Mouse (Mus musculus): Measurements from ENCODE around the gene Mgp. TPM values are rescaled to one million over a fixed set of nuclear protein-coding genes. Genes with fewer than 3 reads are reported as not detected.
A peak's percentile ranks its signal among the peaks of the same experiment; 100 is the strongest.

Mgp gene
- polyA plus RNA-seq, 1 experiment: not detected

DNA sequence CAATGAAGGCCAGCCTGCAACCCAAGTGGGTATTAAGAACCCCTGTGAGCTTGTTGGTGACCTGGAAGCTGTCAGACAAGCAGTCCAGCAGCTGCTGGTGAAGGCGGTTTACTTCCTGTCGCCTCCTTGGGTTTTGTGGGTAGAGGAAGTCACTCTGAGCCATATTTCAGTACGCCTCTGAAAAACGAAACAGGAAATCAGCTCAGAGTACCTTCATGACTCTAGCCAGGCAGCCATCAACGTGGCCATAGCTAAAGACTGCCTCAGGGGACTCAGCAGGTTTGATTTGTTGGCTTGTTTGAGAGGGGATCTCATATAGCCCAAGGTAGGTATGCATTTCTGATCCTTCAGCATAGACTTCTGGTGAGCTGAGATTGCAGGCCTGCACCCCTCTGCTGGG is 43.9 kb downstream of the Mgp start:
- no peak for TF ChIP-seq CTCF (IDR thresholded peaks at IDR 0.05; ENCODE audit: insufficient read depth, low read depth, low read length)
- TF ChIP-seq POLR2A (IDR thresholded peaks at IDR 0.05; ENCODE audit: insufficient read depth, low read depth, low read length): no peak
- H3K4me3 ChIP-seq (ENCODE audit: insufficient read depth, low read depth, low read length): no peak overlapping the region
- H3K27ac ChIP-seq (ENCODE audit: insufficient read depth, low read depth, low read length): no peak overlapping the region
- 0 out of 2 replicates have a peak, but pooled peaks cover under 1% of the 10 kb centered on the region for H3K4me1 ChIP-seq (ENCODE audit: control insufficient read depth, insufficient read depth, low read length)
- 82% methylated on average over 5 of the region's 5 CpGs for WGBS

GRCm38 (mm10) chr6:136828681-136829080 is 46.9 kb downstream of the Mgp start:
- H3K27ac ChIP-seq (ENCODE audit: insufficient read depth, low read depth, low read length): 0 out of 2 replicates have a peak overlapping the region, but pooled peaks have one; percentile 88

GRCm38 (mm10) chr6:136827881-136828561 is 47.6 kb downstream of the Mgp start, which contains the start of gene Wbp11:
TSS of gene Wbp11 (minus strand) at chr6:136828233.
- Histone ChIP-seq H3K4me1 (ENCODE audit: control insufficient read depth, insufficient read depth, low read length) (no peaks in the 10 kb centered on the region), H3K27ac (ENCODE audit: insufficient read depth, low read depth, low read length) (peak within 1 kb of the TSS; percentile 88), H3K4me3 (ENCODE audit: insufficient read depth, low read depth, low read length) (peak within 1 kb of the TSS; percentile 84)
- under 1% methylated on average over 45 of the region's 45 CpGs for WGBS
- TF ChIP-seq POLR2A (IDR thresholded peaks at IDR 0.05; ENCODE audit: insufficient read depth, low read depth, low read length) (peak; percentile 56), CTCF (IDR thresholded peaks at IDR 0.05; ENCODE audit: insufficient read depth, low read depth, low read length) (no peak)

More at GRCm38 (mm10) chr6:136828681-136829080, 46.9 kb downstream of the Mgp start:
- H3K4me3 ChIP-seq (ENCODE audit: insufficient read depth, low read depth, low read length): no peak overlapping the region
- no peaks in the 10 kb centered on the region for H3K4me1 ChIP-seq (ENCODE audit: control insufficient read depth, insufficient read depth, low read length)
- TF ChIP-seq POLR2A (IDR thresholded peaks at IDR 0.05; ENCODE audit: insufficient read depth, low read depth, low read length) (no peak), CTCF (IDR thresholded peaks at IDR 0.05; ENCODE audit: insufficient read depth, low read depth, low read length) (no peak)
- 32% methylated on average over 4 of the region's 4 CpGs for WGBS

GRCm38 (mm10) chr6:136827516-136827880 is 48.1 kb downstream of the Mgp start, which contains the start of gene BC049715:
TSS of gene BC049715 (plus strand) at chr6:136827626.
- Histone ChIP-seq H3K4me1 (ENCODE audit: control insufficient read depth, insufficient read depth, low read length) (no peaks in the 10 kb centered on the region), H3K4me3 (ENCODE audit: insufficient read depth, low read depth, low read length) (peak within 1 kb of the TSS; percentile 84), H3K27ac (ENCODE audit: insufficient read depth, low read depth, low read length) (peak within 1 kb of the TSS; percentile 88)
- no peak for TF ChIP-seq POLR2A (IDR thresholded peaks at IDR 0.05; ENCODE audit: insufficient read depth, low read depth, low read length)
- no peak for TF ChIP-seq CTCF (IDR thresholded peaks at IDR 0.05; ENCODE audit: insufficient read depth, low read depth, low read length)
- WGBS: under 1% methylated on average over 34 of the region's 34 CpGs

DNA sequence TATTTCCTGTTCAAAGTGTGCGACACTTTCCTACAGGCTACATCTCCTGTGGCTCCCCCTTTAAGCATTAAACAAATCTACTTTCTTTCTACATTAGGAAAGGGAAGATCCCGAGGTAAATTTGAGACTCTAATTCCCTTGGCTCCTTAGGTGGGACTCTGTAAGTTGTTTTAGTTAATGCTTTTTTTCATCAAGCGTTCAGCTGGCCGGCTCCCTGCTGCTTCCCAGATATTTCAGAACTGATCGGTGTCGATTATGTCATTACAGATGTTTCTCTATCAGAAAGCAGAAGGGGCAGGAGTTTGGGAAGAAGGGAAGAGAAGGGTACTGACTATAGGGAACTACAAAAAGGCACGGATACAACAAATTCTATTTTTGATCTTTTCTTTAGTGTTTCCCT is 48.5 kb downstream of the Mgp start:
- 15% methylated on average over 7 of the region's 7 CpGs for WGBS
- Histone ChIP-seq H3K4me3 (ENCODE audit: insufficient read depth, low read depth, low read length) (peak overlapping the region; percentile 84), H3K27ac (ENCODE audit: insufficient read depth, low read depth, low read length) (no peak overlapping the region), H3K4me1 (ENCODE audit: control insufficient read depth, insufficient read depth, low read length) (no peaks in the 10 kb centered on the region)
- TF ChIP-seq POLR2A (IDR thresholded peaks at IDR 0.05; ENCODE audit: insufficient read depth, low read depth, low read length): no peak
- no peak for TF ChIP-seq CTCF (IDR thresholded peaks at IDR 0.05; ENCODE audit: insufficient read depth, low read depth, low read length)

- 88% methylated on average over 8 of the region's 8 CpGs for WGBS
- Histone ChIP-seq H3K4me1 (ENCODE audit: control insufficient read depth, insufficient read depth, low read length) (no peaks in the 10 kb centered on the region), H3K4me3 (ENCODE audit: insufficient read depth, low read depth, low read length) (no peak overlapping the region), H3K27ac (ENCODE audit: insufficient read depth, low read depth, low read length) (no peak overlapping the region)
- TF ChIP-seq POLR2A (IDR thresholded peaks at IDR 0.05; ENCODE audit: insufficient read depth, low read depth, low read length) (no peak), CTCF (IDR thresholded peaks at IDR 0.05; ENCODE audit: insufficient read depth, low read depth, low read length) (no peak)
Measured at GRCm38 (mm10) chr6:136824987-136825386, 50.6 kb downstream of the Mgp start.

Other genes starting within 250 kb of the Mgp start
- gene Plbd1, start 213.9 kb downstream of the Mgp start, polyA plus RNA-seq (2012; ENCODE audit: insufficient read depth, insufficient read length, low replicate concordance, missing spikeins): not detected in 2 replicates
- not detected in 2 replicates for gene Gucy2c, start 94.1 kb downstream of the Mgp start, polyA plus RNA-seq (2012; ENCODE audit: insufficient read depth, insufficient read length, low replicate concordance, missing spikeins)
- gene Hist4h4, start 71.4 kb downstream of the Mgp start, polyA plus RNA-seq (2012; ENCODE audit: insufficient read depth, insufficient read length, low replicate concordance, missing spikeins): not detected in 2 replicates
- gene H2afj, start 67.6 kb downstream of the Mgp start, polyA plus RNA-seq (2012; ENCODE audit: insufficient read depth, insufficient read length, low replicate concordance, missing spikeins): not detected in 2 replicates
- gene BC049715, start 48.2 kb downstream of the Mgp start, polyA plus RNA-seq (2012; ENCODE audit: insufficient read depth, insufficient read length, low replicate concordance, missing spikeins): not detected in 2 replicates
- 319 and 436 TPM in 2 replicates for gene Wbp11, start 47.6 kb downstream of the Mgp start, polyA plus RNA-seq (2012; ENCODE audit: insufficient read depth, insufficient read length, low replicate concordance, missing spikeins)
- not detected in 2 replicates for gene Smco3, start 40.4 kb downstream of the Mgp start, polyA plus RNA-seq (2012; ENCODE audit: insufficient read depth, insufficient read length, low replicate concordance, missing spikeins)
- gene Art4, start 18.1 kb downstream of the Mgp start, polyA plus RNA-seq (2012; ENCODE audit: insufficient read depth, insufficient read length, low replicate concordance, missing spikeins): not detected in 2 replicates
- gene Erp27, start 46.4 kb upstream of the Mgp start, polyA plus RNA-seq (2012; ENCODE audit: insufficient read depth, insufficient read length, low replicate concordance, missing spikeins): not detected in 2 replicates
- gene Pde6h, start 48.0 kb upstream of the Mgp start, polyA plus RNA-seq (2012; ENCODE audit: insufficient read depth, insufficient read length, low replicate concordance, missing spikeins): not detected in 2 replicates
- gene Arhgdib, start 66.1 kb upstream of the Mgp start, polyA plus RNA-seq (2012; ENCODE audit: insufficient read depth, insufficient read length, low replicate concordance, missing spikeins): 393 TPM in 1 of 2 replicates, not detected in the other